Mouse (Mus musculus) bone marrow, adult 2 months (tissue): ENCODE data around the gene Manbal.

Experiments used
- CTCF ChIP-seq: fragments of 200-500 bp; IDR thresholded peaks from 2 replicates; pipeline ENCODE4 v1.5.1; 2011; ENCODE audit warnings: low read length, control low read depth; ENCODE audit not compliant: control insufficient read depth, insufficient read depth
- POLR2A ChIP-seq: fragments of 200-500 bp; IDR thresholded peaks from 2 replicates; pipeline ENCODE4 v1.6.1; 2011; ENCODE audit warnings: low read depth, mild to moderate bottlenecking, control low read depth, low read length, borderline replicate concordance; ENCODE audit not compliant: control insufficient read depth

DNA sequence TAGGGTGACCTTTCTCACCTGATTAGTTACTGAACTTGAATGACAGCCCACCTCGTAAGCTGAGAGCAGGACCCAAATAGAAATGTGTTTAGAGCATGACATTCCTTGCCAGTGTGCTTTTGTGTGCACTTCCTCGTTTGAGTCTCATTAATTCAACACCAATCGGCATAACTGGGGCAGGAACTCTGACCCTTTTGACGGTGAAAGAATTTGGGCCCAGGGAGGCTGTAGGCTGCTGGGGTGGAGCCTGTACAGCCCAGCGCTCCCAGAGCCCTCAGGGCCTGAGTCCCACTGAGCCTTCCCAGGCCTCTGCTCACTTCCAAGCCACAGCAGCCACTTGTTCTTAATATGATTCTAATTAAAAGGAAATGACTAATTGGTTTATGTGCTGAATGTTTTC is 46.5 kb upstream of the Manbal start:
- TF ChIP-seq CTCF (no peak), POLR2A (no peak)
